Mouse (Mus musculus) G1E (cell line): ENCODE measurements at regions not wholly inside any gene's neighbourhood (a gene's known extent, or its start where the extent isn't known, plus 50 kb on each side); places are given as distances from the start of the nearest gene placed in this dataset.

Source experiments
- CTCF ChIP-seq: IDR thresholded peaks from 2 replicates; pipeline ENCODE4 v1.5.1; 2012; ENCODE audit warnings: low read depth, low read length, inconsistent platforms, mixed read lengths
- GATA1 ChIP-seq: IDR thresholded peaks from 2 replicates; pipeline ENCODE4 v1.6.1; 2012; ENCODE audit warnings: borderline replicate concordance, low read length, inconsistent platforms, mixed read lengths
- GATA2 ChIP-seq: IDR thresholded peaks from 2 replicates; pipeline ENCODE4 v1.6.1; 2012; ENCODE audit warnings: low read depth, low read length, inconsistent platforms, borderline replicate concordance
- POLR2AphosphoS5 ChIP-seq: IDR thresholded peaks from 2 replicates; pipeline ENCODE4 v1.6.1; 2012; ENCODE audit warnings: low read depth, low read length, inconsistent platforms; ENCODE audit not compliant: insufficient replicate concordance

GRCm38 (mm10) chr15:67248471-67248870 lies 747.8 kb upstream of the Lrrc6 start:
- TF ChIP-seq CTCF = no peak
- no peak for TF ChIP-seq GATA1
- TF ChIP-seq GATA2 = no peak
- no peak for TF ChIP-seq POLR2AphosphoS5
